Mouse (Mus musculus) right cerebral cortex, adult 18-20 months (tissue): Measurements from ENCODE around the gene Srr.

ENCODE experiments used
- DNase-seq: peaks from one replicate; pipeline ENCODE4 v3.0.0; 2022; ENCODE audit warnings: mixed read lengths

Srr gene

GRCm38 (mm10) chr11:74857756-74858155, 68.0 kb downstream of the Srr start:
- no peak for DNase-seq
